Mouse (Mus musculus) thymus, postnatal 10 days (tissue): ENCODE measurements around the gene Amh.

Experiments used
- DNase-seq, 2 experiments: peaks; one replicate each; pipeline ENCODE4 v3.0.0; 2021; ENCODE audit warnings: low spot score in 2 of 2

Amh gene

GRCm38 (mm10) chr10:80855749-80856073 is 50.7 kb downstream of the Amh start:
- DNase-seq, result no peak

GRCm38 (mm10) chr10:80856267-80856666 is 51.2 kb downstream of the Amh start:
- no peak for DNase-seq

DNA sequence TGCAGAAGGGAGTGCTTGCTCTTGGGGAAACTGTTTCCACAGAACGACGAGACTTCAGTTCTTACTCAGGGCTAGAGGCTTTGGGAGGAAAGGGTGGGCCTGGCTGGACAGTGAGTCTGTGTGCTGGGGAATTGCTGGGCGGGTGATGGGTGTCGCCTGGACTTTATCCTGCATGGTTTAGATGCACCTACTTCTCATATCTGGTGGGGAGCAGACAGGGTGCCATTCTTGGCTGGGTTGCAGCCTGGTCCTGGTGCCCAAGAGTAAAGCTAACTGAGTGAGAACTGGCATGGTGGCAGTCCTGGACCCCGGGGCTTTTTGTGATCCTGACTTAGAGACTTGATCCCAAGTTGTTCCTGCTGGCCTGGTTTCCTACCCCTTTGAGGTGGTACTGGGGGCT is 51.9 kb downstream of the Amh start:
- DNase-seq, result no peak
